Mouse (Mus musculus) thymus, postnatal 36 days (tissue): ENCODE data around the gene Olfr469.
"Not testable (repeated sequence)": the region's sequence is repeated elsewhere in the genome, so short reads cannot be mapped to it uniquely, and the experiment has no call there.

Source experiments
- DNase-seq, 2 experiments: peaks; one replicate each; pipeline ENCODE4 v3.0.0; 2022; ENCODE audit warnings: mixed read lengths in 2 of 2

Gene Olfr469

GRCm38 (mm10) chr7:107825441-107825840 is at the start of gene Olfr469:
Gene Olfr469, minus strand, starts transcription at chr7:107825541.
- DNase-seq = not testable (repeated sequence)

GRCm38 (mm10) chr7:107847390-107847789 is 22.0 kb upstream of the Olfr469 start, which contains the start of gene Olfr470:
Gene Olfr470, minus strand, starts transcription at chr7:107847490.
- not testable (repeated sequence) for DNase-seq

- DNase-seq = no peak
Measured at GRCm38 (mm10) chr7:107841719-107842118, 16.4 kb upstream of the Olfr469 start.

GRCm38 (mm10) chr7:107823867-107824266 is 1.5 kb downstream of the Olfr469 start:
- not testable (repeated sequence) for DNase-seq

- no peak for DNase-seq
Measured at GRCm38 (mm10) chr7:107819442-107819841, 5.9 kb downstream of the Olfr469 start.

GRCm38 (mm10) chr7:107811963-107812362 is 13.4 kb downstream of the Olfr469 start, which contains the start of gene Olfr467:
Gene Olfr467, plus strand, starts transcription at chr7:107812263.
- DNase-seq = no peak

GRCm38 (mm10) chr7:107802138-107802537 is 23.2 kb downstream of the Olfr469 start:
- DNase-seq = no peak

- DNase-seq = no peak
Measured at GRCm38 (mm10) chr7:107801108-107801507, 24.2 kb downstream of the Olfr469 start, which contains the start of gene Ovch2. Gene Ovch2, minus strand, starts transcription at chr7:107801208.

- DNase-seq = no peak
Measured at GRCm38 (mm10) chr7:107796500-107796899, 28.8 kb downstream of the Olfr469 start.

GRCm38 (mm10) chr7:107787977-107788620 is 37.2 kb downstream of the Olfr469 start:
- no peak for DNase-seq

GRCm38 (mm10) chr7:107779611-107780010 is 45.7 kb downstream of the Olfr469 start:
- DNase-seq = no peak

GRCm38 (mm10) chr7:107778216-107778615 is 47.1 kb downstream of the Olfr469 start:
- DNase-seq = no peak

GRCm38 (mm10) chr7:107770812-107771211 is 54.5 kb downstream of the Olfr469 start:
- DNase-seq = no peak
